Mouse (Mus musculus): ENCODE results near the gene Pkn2. TPM values are rescaled to one million over a fixed set of nuclear protein-coding genes. Genes with fewer than 3 reads are reported as not detected.

Pkn2 gene
- 1 to 10 TPM in 1 of 2 experiments, under 1 TPM in 1; 0.96 to 4.7 TPM for polyA plus RNA-seq (2012; fragmentation: generic; extraction: Trizol)

GRCm38 (mm10) chr3:142881872-142882623 is at the start of gene Pkn2:
Pkn2 (minus strand) TSS chr3:142882004.

GRCm38 (mm10) chr3:142764995-142765777 is 116.6 kb downstream of the Pkn2 start, which contains the start of gene Gtf2b:
Gtf2b (plus strand) TSS chr3:142765045.

Other genes starting within 250 kb of the Pkn2 start
- gene Kyat3, start 181.0 kb downstream of the Pkn2 start, polyA plus RNA-seq (2012; fragmentation: generic; extraction: Trizol): 1 to 10 TPM; 3.1 to 5.6 TPM
- gene Gtf2b, start 117.0 kb downstream of the Pkn2 start, polyA plus RNA-seq (2012; fragmentation: generic; extraction: Trizol): 10 to 100 TPM in 1 of 2 experiments, 1 to 10 TPM in 1; 2.2 to 26.8 TPM

Measured in C3H10T1/2 (cell line).